Mouse (Mus musculus): Measurements from ENCODE around the gene Spint1. TPM values are rescaled to one million over a fixed set of nuclear protein-coding genes. Genes with fewer than 3 reads are reported as not detected.

Gene Spint1
- not detected in 2 replicates for total RNA-seq (2012; rRNA removed)
- total RNA-seq (2014; rRNA removed): not detected in 2 replicates
- not detected in 2 replicates for polyA plus RNA-seq (2012; ENCODE audit: insufficient read length, low read depth)

- Histone ChIP-seq H3K4me1 (ENCODE audit: control insufficient read depth in 1 of 2, insufficient read depth in 2 of 2) (peaks cover 0 to 10% of the 10 kb centered on the region in 2 experiments; a peak in 2 of 4 replicates), H3K36me3 (replicated peaks in 1 of 2; ENCODE audit: control insufficient read depth in 1 of 2, insufficient read depth in 1 of 2, low read length in 1 of 2) (no peaks in the 10 kb centered on the region), H3K4me2 (ENCODE audit: insufficient read depth, low read depth, poor library complexity, severe bottlenecking) (no peak within 1 kb of the TSS), H3K9ac (ENCODE audit: insufficient read depth, low read depth) (no peak within 1 kb of the TSS), H3K27ac (ENCODE audit: insufficient read depth, low read depth) (no peak within 1 kb of the TSS), H3K27me3 (replicated peaks) (peaks cover 14% of the 10 kb centered on the region), H3K4me3 (replicated peaks in 1 of 3; ENCODE audit: low read depth in 2 of 3, low read length in 2 of 3, poor library complexity in 1 of 3) (no peak within 1 kb of the TSS), H3K79me2 (replicated peaks; ENCODE audit: control insufficient read depth, extremely low read depth, insufficient read depth, poor library complexity, severe bottlenecking) (no peaks in the 10 kb centered on the region), H3K9me3 (replicated peaks; ENCODE audit: low read length) (peaks cover 2% of the 10 kb centered on the region)
- in situ Hi-C loops (cut with MboI; ENCODE audit: low pct_ligation_motif_present, low pct_unique_long_range_greater_than_20kb, low sequenced_read_pairs): no loop called here
- TF ChIP-seq MAFK (IDR thresholded peaks at IDR 0.05; ENCODE audit: insufficient replicate concordance, low read length) (no peak), MAZ (IDR thresholded peaks at IDR 0.05; ENCODE audit: low read depth, low read length) (no peak), MXI1 (IDR thresholded peaks at IDR 0.05; ENCODE audit: low read depth, low read length) (no peak), MAX (IDR thresholded peaks at IDR 0.05; ENCODE audit: low read length) (no peak), NELFE (IDR thresholded peaks at IDR 0.05; ENCODE audit: low read depth, low read length) (no peak), HCFC1 (IDR thresholded peaks at IDR 0.05; ENCODE audit: low read depth, low read length) (no peak), TBP (conservative IDR thresholded peaks at IDR 0.05; ENCODE audit: low read depth, low read length) (no peak), KAT2A (IDR thresholded peaks at IDR 0.05; ENCODE audit: insufficient replicate concordance, low read length) (no peak), ZMIZ1 (IDR thresholded peaks at IDR 0.05; ENCODE audit: low read depth, low read length) (no peak), GABPA (IDR thresholded peaks at IDR 0.05; ENCODE audit: insufficient replicate concordance, low read depth, low read length) (no peak)
- no peak for DNase-seq (ENCODE audit: extremely low read depth)
- dilution Hi-C loops (cut with MboI; ENCODE audit: extremely low pct_ligation_motif_present, extremely low pct_unique_long_range_greater_than_20kb, low sequenced_read_pairs): no loop called here
These were observed at the start of gene Spint1 for GRCm38 (mm10) chr2:119237210-119237870. TSS of gene Spint1 (plus strand) at chr2:119237362.

GRCm38 (mm10) chr2:119189029-119189710 lies 48.0 kb upstream of the Spint1 start:
- peak; percentile 85 for DNase-seq (ENCODE audit: extremely low read depth)
- H3K4me3 ChIP-seq (replicated peaks in 1 of 3; ENCODE audit: low read depth in 2 of 3, low read length in 2 of 3, poor library complexity in 1 of 3): peak overlapping the region; percentile 33 to 42 (median 42)
- H3K9ac ChIP-seq (ENCODE audit: insufficient read depth, low read depth): peak overlapping the region; percentile 3; the same call in 1 of the 2 replicates
- no peaks in the 10 kb centered on the region for H3K27me3 ChIP-seq (replicated peaks)
- H3K79me2 ChIP-seq (replicated peaks; ENCODE audit: control insufficient read depth, extremely low read depth, insufficient read depth, poor library complexity, severe bottlenecking): no peaks in the 10 kb centered on the region
- peak overlapping the region; percentile 79 for H3K4me2 ChIP-seq (ENCODE audit: insufficient read depth, low read depth, poor library complexity, severe bottlenecking)
- dilution Hi-C loops (cut with MboI; ENCODE audit: extremely low pct_ligation_motif_present, extremely low pct_unique_long_range_greater_than_20kb, low sequenced_read_pairs): no loop called here
- no peaks in the 10 kb centered on the region for H3K9me3 ChIP-seq (replicated peaks; ENCODE audit: low read length)
- peak overlapping the region; percentile 34 for H3K27ac ChIP-seq (ENCODE audit: insufficient read depth, low read depth)
- H3K4me1 ChIP-seq (ENCODE audit: control insufficient read depth in 1 of 2, insufficient read depth in 2 of 2): peaks cover 0 to 8% of the 10 kb centered on the region in 2 experiments; a peak in 2 of 4 replicates
- peaks cover 4 to 27% of the 10 kb centered on the region in 2 experiments for H3K36me3 ChIP-seq (replicated peaks in 1 of 2; ENCODE audit: control insufficient read depth in 1 of 2, insufficient read depth in 1 of 2, low read length in 1 of 2)
- in situ Hi-C loops (cut with MboI; ENCODE audit: low pct_ligation_motif_present, low pct_unique_long_range_greater_than_20kb, low sequenced_read_pairs): loop anchor here (5.0 to 25.0 kb wide), 4 partner anchors 64 to 427 kb away; partner anchors contain the start of genes Ccdc9b and Phgr1
- TF ChIP-seq TBP (conservative IDR thresholded peaks at IDR 0.05; ENCODE audit: low read depth, low read length) (no peak), KAT2A (IDR thresholded peaks at IDR 0.05; ENCODE audit: insufficient replicate concordance, low read length) (no peak), MAZ (IDR thresholded peaks at IDR 0.05; ENCODE audit: low read depth, low read length) (no peak), MAFK (IDR thresholded peaks at IDR 0.05; ENCODE audit: insufficient replicate concordance, low read length) (no peak), CHD2 (IDR thresholded peaks at IDR 0.05; ENCODE audit: low read length) (no peak), POLR2A (IDR thresholded peaks at IDR 0.05; ENCODE audit: low read depth, low read length) (no peak), PAX5 (IDR thresholded peaks at IDR 0.05; ENCODE audit: low read length) (no peak), UBTF (IDR thresholded peaks at IDR 0.05; ENCODE audit: low read depth, low read length) (no peak), CTCF (conservative IDR thresholded peaks at IDR 0.05 in 1 of 2, IDR thresholded peaks at IDR 0.05 in 1 of 2; ENCODE audit: low read depth in 2 of 2, low read length in 2 of 2) (peak; percentile 78 to 97), RAD21 (IDR thresholded peaks at IDR 0.05; ENCODE audit: low read depth, low read length) (peak; percentile 100), MYC (IDR thresholded peaks at IDR 0.05; ENCODE audit: low read depth, low read length) (0 out of 2 replicates have a peak, but pooled peaks have one; percentile 2), USF2 (conservative IDR thresholded peaks at IDR 0.05; ENCODE audit: low read depth, low read length) (no peak), SMC3 (IDR thresholded peaks at IDR 0.05; ENCODE audit: low read depth, low read length) (peak; percentile 93), CHD1 (IDR thresholded peaks at IDR 0.05; ENCODE audit: low read depth, low read length) (no peak), EP300 (IDR thresholded peaks at IDR 0.05; ENCODE audit: low read length) (no peak), MAX (IDR thresholded peaks at IDR 0.05; ENCODE audit: low read length) (no peak), POLR2AphosphoS2 (IDR thresholded peaks at IDR 0.05; ENCODE audit: low read depth, low read length) (no peak), ELF1 (IDR thresholded peaks at IDR 0.05; ENCODE audit: low read depth, low read length) (peak; percentile 38; the same call in 1 of the 2 replicates), RCOR1 (conservative IDR thresholded peaks at IDR 0.05; ENCODE audit: low read depth, low read length) (no peak), MEF2A (IDR thresholded peaks at IDR 0.05; ENCODE audit: borderline replicate concordance, low read depth, low read length) (no peak), IRF4 (IDR thresholded peaks at IDR 0.05; ENCODE audit: low read depth, low read length) (peak; percentile 55), USF1 (IDR thresholded peaks at IDR 0.05; ENCODE audit: low read depth, low read length) (no peak), TCF12 (IDR thresholded peaks at IDR 0.05; ENCODE audit: low read depth, low read length) (peak; percentile 24; the same call in 1 of the 2 replicates), JUN (IDR thresholded peaks at IDR 0.05; ENCODE audit: insufficient read depth, low read depth, low read length) (no peak), NELFE (IDR thresholded peaks at IDR 0.05; ENCODE audit: low read depth, low read length) (no peak)

All from CH12.LX (cell line).